Mouse (Mus musculus) kidney, postnatal 10 days (tissue): Measurements from ENCODE around the gene Mecom.

Experiments
- DNase-seq: peaks from one replicate; pipeline ENCODE4 v3.0.0; 2021; ENCODE audit warnings: mixed read lengths

Gene Mecom

DNA sequence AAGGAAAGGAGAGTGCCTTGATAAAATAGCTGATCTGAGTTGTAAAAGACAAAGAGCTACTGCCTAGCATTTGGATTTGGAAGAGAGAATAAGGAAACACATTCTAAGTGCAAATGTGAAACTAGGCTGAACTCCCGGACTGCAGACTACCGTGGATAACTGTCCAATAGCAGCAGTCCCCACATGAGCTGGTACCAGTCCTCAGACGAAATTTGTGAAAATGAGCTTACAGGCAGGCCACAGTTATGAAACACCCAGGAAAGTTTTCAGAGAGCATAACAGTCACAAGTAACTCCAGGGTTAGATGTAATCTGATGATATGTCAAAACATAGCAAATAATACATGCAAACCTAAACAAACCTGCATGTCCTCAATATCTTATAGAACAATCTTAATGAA lies 217.8 kb downstream of the Mecom start:
- DNase-seq, result no peak

GRCm38 (mm10) chr3:30314955-30315354 lies 232.9 kb downstream of the Mecom start:
- DNase-seq, result no peak

GRCm38 (mm10) chr3:30308081-30308480 lies 239.7 kb downstream of the Mecom start:
- DNase-seq, result no peak

DNA sequence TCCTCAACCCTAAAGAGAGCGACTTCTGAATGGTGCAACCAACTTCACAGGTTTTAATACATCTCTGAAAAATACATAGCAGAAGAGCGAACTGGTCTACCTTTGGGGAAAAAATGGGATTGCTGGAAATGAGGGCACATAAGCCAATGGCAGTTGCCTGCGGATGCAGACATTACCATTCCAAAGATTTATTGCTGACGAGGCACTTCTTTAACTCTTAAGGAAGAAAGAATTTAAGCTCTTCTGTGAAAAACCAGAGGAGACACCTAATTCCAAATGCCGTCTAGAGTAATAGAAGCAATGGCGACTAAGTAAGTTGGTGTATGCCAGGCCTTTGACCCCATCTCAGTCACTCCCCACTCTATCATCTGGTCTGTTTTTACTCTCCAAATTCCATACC lies 240.2 kb downstream of the Mecom start:
- DNase-seq, result no peak

DNA sequence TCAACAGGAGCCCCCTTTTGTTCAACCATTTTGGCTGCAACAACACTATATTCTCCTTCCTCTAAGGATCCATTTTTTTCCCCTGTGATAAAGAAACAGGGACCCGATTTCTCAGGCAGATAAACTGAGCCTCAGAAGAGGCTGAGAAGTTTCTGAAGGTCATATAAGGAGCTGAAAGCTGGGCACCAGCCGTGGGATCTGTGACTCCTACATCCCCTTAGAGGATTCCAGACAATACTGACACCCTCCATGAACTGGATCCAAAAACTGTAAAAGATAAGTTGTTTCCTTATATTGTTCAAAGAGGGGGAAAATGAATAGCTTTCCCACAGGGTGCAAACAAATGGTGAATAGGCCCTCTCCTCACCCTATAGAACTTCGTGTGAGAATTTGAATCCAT lies 241.7 kb downstream of the Mecom start:
- DNase-seq, result no peak

- DNase-seq, result peak; percentile 38
Observed at GRCm38 (mm10) chr3:30299460-30299859, 248.3 kb downstream of the Mecom start.

GRCm38 (mm10) chr3:30294433-30294832 lies 253.4 kb downstream of the Mecom start:
- no peak for DNase-seq

- DNase-seq, result no peak
Observed at GRCm38 (mm10) chr3:30286529-30286928, 261.3 kb downstream of the Mecom start.

DNA sequence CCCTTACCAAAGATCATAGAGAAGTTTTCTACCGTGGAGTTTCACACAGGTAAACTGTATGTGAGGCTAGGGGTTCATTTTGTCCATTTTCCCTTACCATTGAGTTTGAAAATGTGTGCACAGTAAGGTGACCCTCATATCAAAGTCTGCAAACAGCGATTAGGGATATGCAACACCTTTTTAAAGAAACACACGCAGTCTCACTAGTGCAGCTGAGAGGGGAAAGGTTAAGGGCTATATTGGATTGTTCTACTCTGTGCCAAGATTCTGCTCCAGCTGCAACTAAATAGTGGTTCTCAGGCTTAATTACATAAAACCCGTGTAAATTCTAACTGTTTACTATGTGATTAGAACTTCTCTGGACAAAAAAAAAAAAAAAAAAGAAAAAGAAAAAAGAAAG lies 263.7 kb downstream of the Mecom start:
- DNase-seq, result no peak

DNA sequence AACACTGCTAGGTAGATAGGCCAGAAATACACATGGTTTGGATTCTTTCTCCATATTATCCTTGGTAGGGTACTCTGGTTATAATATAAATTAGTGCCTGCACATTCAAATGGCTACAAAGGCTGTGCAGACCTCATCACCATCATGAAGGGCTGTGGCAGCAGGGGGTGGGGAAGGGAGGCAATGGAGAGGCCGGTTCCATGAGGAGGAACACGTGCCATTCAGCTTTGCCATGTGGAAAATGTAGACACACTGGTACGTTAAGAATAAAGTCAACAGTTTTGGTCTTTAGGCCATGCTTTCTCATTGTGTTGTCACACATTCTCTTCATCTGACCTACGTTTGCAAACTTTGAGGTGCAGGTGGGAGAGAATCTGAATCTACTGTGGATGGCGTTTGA lies 264.2 kb downstream of the Mecom start:
- no peak for DNase-seq

- DNase-seq, result no peak
Observed at GRCm38 (mm10) chr3:30277569-30277968, 270.2 kb downstream of the Mecom start.

- DNase-seq, result no peak
Observed at GRCm38 (mm10) chr3:30276099-30276498, 271.7 kb downstream of the Mecom start.

DNA sequence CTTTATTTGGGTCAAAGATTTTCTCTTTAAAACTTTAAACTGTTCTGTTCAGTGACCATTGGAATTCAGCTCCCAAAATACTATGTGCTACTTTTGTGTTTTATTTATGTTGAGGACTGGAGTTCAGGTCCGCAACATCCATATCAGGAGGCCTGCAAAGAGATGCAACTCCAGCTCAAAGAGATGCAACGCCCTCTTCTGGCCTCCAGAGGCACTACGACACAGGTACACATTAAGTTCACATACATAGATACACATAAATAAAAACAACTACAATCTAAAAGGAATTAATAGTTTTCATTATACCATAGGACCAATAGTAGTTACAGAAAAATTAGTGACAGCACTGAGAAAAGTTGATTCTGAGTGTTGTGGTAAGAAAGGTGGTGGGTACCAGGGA lies 278.6 kb downstream of the Mecom start:
- DNase-seq, result no peak

GRCm38 (mm10) chr3:30260945-30261344 lies 286.9 kb downstream of the Mecom start:
- DNase-seq, result no peak

DNA sequence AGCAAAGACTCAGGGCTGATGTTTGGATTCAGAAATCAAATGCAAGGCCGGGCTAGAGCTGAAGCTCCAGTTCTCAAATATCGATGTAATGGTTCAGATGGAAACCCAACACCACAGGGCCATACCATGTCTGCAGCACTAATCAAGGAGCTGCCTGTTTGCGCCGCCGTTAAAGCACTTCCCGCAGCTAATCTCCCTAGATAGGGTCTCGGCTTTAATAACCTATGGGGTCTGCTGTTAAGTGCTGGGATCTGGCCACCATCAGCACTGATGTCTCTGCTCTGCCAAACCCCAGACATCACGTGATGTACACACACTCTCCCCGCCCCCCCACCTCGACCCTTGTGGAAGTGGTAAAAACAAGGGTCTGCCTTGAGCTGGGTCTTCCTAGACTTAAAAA lies 289.4 kb downstream of the Mecom start:
- no peak for DNase-seq

- DNase-seq, result no peak
Observed at GRCm38 (mm10) chr3:30257776-30258175, 290.0 kb downstream of the Mecom start.

- DNase-seq, result no peak
Observed at GRCm38 (mm10) chr3:30256896-30257295, 290.9 kb downstream of the Mecom start.

DNA sequence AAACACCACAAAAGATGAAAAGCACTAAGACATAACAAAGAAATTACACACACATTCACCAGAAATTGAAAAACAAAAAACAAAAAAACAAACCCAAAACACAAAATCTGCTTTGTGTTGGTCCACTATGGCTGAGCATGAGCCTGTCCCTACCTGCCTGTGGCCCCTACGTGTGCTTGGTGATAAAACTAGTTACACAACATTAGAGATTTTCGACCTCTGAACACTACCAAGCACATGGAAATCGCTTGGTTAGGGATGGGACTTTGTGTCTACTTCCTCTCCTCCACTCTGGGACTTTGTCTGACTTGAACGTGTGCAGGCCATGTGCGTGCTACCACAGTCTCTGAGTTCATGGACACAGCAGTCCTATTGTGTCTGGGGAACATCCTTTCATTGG lies 292.0 kb downstream of the Mecom start:
- no peak for DNase-seq

- DNase-seq, result no peak
Observed at GRCm38 (mm10) chr3:30254451-30254850, 293.4 kb downstream of the Mecom start.

GRCm38 (mm10) chr3:30253714-30254113 lies 294.1 kb downstream of the Mecom start:
- no peak for DNase-seq

GRCm38 (mm10) chr3:30248656-30249384 lies 299.0 kb downstream of the Mecom start:
- no peak for DNase-seq

GRCm38 (mm10) chr3:30247256-30247655 lies 300.6 kb downstream of the Mecom start:
- peak; percentile 30 for DNase-seq

DNA sequence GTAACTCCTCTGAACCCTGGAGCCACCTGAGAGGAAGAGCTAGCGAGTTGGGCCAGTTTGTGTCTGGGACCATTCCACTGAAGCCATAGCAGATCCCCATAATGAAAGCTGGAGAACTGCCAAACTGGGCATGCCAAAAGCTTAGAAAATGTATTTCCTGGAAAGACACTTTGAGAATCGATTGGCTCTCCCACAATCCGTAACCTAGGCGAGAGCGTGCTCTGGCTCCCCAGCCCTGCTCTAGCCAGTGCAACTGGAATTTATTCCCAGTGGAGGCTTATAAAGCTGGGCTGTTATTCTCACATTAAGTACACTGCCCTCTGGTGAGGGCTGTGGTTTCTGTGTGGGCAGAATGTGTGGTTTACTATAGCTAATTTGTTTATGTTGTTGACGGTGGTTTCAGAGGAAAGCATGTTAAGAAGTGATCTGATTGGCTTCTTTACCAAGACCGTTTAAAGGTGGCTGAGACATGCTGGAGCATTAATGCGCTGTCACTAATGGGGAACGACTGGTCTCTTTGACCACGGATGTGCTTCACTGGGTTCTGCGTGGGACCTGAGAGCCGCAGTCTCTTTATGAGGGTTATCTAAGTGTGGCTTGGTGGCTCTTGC lies 301.3 kb downstream of the Mecom start:
- peak; percentile 42 for DNase-seq

DNA sequence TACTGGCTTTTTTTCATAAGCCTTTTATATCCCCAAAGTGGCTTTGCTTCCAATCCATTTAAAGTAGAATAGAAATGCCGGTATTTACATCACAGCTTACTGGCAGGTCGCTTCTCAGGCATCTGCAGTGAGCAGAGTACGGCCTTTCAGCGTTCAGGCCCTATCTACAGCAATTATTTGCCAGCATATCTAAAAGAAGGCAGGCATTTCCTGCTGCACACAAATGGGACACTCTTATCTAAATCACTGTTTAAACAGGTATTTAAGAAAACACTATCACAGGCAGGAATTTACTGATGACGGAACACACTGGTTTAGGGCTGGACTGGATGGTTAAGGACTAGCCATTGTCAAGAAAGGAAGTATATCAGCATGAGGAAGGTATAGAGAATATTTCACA lies 301.9 kb downstream of the Mecom start:
- DNase-seq, result no peak

GRCm38 (mm10) chr3:30244401-30244871 lies 303.4 kb downstream of the Mecom start:
- DNase-seq, result peak; percentile 14
